Mouse (Mus musculus): Measurements from ENCODE around the gene Cnih1. TPM values are rescaled to one million over a fixed set of nuclear protein-coding genes. Genes with fewer than 3 reads are reported as not detected.

Cnih1 gene
- polyA plus RNA-seq, 1 experiment from 2014 or later: 194 TPM

DNA sequence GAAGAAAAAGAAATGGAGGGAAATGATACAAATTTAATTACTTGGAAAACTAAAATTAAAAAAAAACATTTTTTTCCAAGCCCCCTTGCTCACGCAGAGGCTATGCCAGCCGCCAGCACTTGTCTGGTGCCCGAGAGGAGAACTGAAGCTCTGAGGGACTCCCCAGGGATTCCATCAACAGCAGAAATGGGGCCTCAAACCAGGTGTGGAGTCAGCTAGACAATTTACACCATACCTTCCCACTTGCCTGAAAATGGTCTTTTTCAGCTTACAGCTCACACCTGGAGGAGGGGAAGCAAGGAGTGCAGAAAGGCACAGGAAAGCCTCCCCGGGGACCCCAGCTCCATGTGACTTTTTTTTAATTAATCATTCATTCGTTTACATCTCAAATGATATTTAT lies 3.0 kb downstream of the Cnih1 start:
- no peaks in the 10 kb centered on the region for H3K27me3 ChIP-seq (replicated peaks)
- no peak overlapping the region for H3K27ac ChIP-seq
- H3K9me3 ChIP-seq: no peaks in the 10 kb centered on the region
- WGBS: 87% methylated on average over 5 of the region's 5 CpGs
- H3K4me1 ChIP-seq: peaks cover 14% of the 10 kb centered on the region
- no peak for ATAC-seq (ENCODE audit: low FRiP score, low read depth)
- H3K9ac ChIP-seq: no peak overlapping the region
- no peak overlapping the region for H3K4me2 ChIP-seq (replicated peaks)
- no peak overlapping the region for H3K4me3 ChIP-seq
- H3K36me3 ChIP-seq: peaks cover 24% of the 10 kb centered on the region

- Histone ChIP-seq H3K4me2 (replicated peaks) (no peak overlapping the region), H3K27ac (no peak overlapping the region), H3K27me3 (replicated peaks) (no peaks in the 10 kb centered on the region), H3K4me1 (peaks cover 14% of the 10 kb centered on the region), H3K9ac (no peak overlapping the region), H3K36me3 (peaks cover 42% of the 10 kb centered on the region), H3K9me3 (peaks cover 10% of the 10 kb centered on the region), H3K4me3 (no peak overlapping the region)
- no peak for ATAC-seq (ENCODE audit: low FRiP score, low read depth)
- WGBS: 95% methylated on average over 10 of the region's 10 CpGs
Observed at GRCm38 (mm10) chr14:46783327-46783926, 4.8 kb downstream of the Cnih1 start.

GRCm38 (mm10) chr14:46782187-46782828 lies 5.9 kb downstream of the Cnih1 start:
- peaks cover 52% of the 10 kb centered on the region for H3K36me3 ChIP-seq
- H3K9me3 ChIP-seq: peaks cover 10% of the 10 kb centered on the region
- no peak overlapping the region for H3K27ac ChIP-seq
- H3K4me2 ChIP-seq (replicated peaks): no peak overlapping the region
- H3K4me3 ChIP-seq: no peak overlapping the region
- no peak overlapping the region for H3K9ac ChIP-seq
- no peak for ATAC-seq (ENCODE audit: low FRiP score, low read depth)
- peaks cover 14% of the 10 kb centered on the region for H3K4me1 ChIP-seq
- no peaks in the 10 kb centered on the region for H3K27me3 ChIP-seq (replicated peaks)
- WGBS: 89% methylated on average over 8 of the region's 8 CpGs

GRCm38 (mm10) chr14:46781086-46781485 lies 7.1 kb downstream of the Cnih1 start:
- no peak overlapping the region for H3K9ac ChIP-seq
- H3K27me3 ChIP-seq (replicated peaks): no peaks in the 10 kb centered on the region
- no peak overlapping the region for H3K4me3 ChIP-seq
- peaks cover 63% of the 10 kb centered on the region for H3K36me3 ChIP-seq
- H3K9me3 ChIP-seq: peaks cover 10% of the 10 kb centered on the region
- H3K27ac ChIP-seq: no peak overlapping the region
- ATAC-seq (ENCODE audit: low FRiP score, low read depth): no peak
- H3K4me2 ChIP-seq (replicated peaks): no peak overlapping the region
- WGBS: 97% methylated on average over 7 of the region's 7 CpGs
- peaks cover 4% of the 10 kb centered on the region for H3K4me1 ChIP-seq

DNA sequence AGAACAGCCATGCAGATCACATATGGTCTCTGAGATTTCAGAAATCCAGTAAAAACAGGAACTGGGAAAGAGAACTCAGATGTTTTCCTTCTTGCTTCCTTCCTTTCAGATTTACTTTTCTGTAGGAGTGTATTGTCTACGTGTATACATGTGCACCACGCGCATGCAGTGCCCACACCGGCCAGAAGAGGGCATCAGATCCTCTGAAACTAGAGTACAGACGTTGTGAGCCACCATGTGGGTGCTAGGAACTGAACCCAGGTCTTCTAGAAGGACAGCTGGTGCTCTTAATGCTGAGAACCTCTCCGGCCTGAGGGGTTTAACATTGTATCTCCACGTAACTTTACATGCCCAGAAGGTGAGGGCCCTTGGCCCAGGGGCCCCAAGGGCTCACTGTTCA lies 9.0 kb downstream of the Cnih1 start:
- Histone ChIP-seq H3K9ac (no peak overlapping the region), H3K4me3 (no peak overlapping the region), H3K9me3 (peaks cover 10% of the 10 kb centered on the region), H3K4me2 (replicated peaks) (no peak overlapping the region), H3K27ac (no peak overlapping the region), H3K27me3 (replicated peaks) (no peaks in the 10 kb centered on the region), H3K4me1 (no peaks in the 10 kb centered on the region), H3K36me3 (peaks cover 78% of the 10 kb centered on the region)
- WGBS: 94% methylated on average over 7 of the region's 7 CpGs
- ATAC-seq (ENCODE audit: low FRiP score, low read depth): no peak

DNA sequence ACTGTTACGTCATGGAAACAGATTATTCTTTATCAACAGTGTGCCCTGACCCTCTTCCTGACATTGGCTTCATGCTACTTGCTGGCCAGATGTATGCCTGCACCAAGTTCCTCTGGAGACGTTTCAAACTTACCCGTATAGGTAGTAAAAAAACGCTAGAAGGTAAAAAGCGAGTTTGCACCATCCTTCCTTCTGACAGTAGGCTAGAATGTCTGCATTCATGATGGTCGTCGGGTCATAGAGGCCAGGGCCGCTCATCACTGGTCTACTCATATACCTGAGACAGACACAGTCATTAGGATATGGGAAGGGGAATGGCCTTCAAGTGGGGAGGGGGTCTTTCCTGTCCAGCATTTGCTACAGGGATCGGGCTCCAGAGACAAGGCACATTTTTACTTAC lies 9.5 kb downstream of the Cnih1 start:
- Histone ChIP-seq H3K36me3 (peaks cover 79% of the 10 kb centered on the region), H3K27ac (no peak overlapping the region), H3K4me3 (no peak overlapping the region), H3K27me3 (replicated peaks) (no peaks in the 10 kb centered on the region), H3K9ac (no peak overlapping the region), H3K9me3 (peaks cover 10% of the 10 kb centered on the region), H3K4me1 (no peaks in the 10 kb centered on the region), H3K4me2 (replicated peaks) (no peak overlapping the region)
- WGBS: 97% methylated on average over 9 of the region's 9 CpGs
- ATAC-seq (ENCODE audit: low FRiP score, low read depth): no peak

DNA sequence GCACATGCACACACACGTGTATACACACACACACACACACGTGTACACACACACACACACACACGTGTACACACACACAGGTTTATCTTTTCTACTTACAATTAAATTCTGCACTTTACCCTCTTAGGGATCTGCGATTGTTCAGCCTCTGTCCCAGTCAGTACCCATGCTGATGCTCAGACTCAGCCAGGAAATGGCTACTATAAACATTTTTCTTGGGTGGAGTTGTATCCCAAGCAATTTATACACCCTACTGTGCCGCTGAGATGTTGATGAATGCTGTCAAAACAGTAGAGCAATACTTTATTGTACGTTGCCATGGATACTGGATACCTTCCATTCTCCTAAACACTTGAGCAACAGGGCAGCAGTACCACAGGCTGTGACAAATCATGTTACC lies 18.2 kb downstream of the Cnih1 start:
- H3K27ac ChIP-seq: no peak overlapping the region
- no peaks in the 10 kb centered on the region for H3K27me3 ChIP-seq (replicated peaks)
- H3K4me1 ChIP-seq: no peaks in the 10 kb centered on the region
- WGBS: 89% methylated on average over 6 of the region's 6 CpGs
- no peak overlapping the region for H3K4me2 ChIP-seq (replicated peaks)
- no peak overlapping the region for H3K4me3 ChIP-seq
- no peak overlapping the region for H3K9ac ChIP-seq
- no peaks in the 10 kb centered on the region for H3K9me3 ChIP-seq
- no peak for ATAC-seq (ENCODE audit: low FRiP score, low read depth)
- H3K36me3 ChIP-seq: peaks cover 62% of the 10 kb centered on the region

GRCm38 (mm10) chr14:46767116-46767515 lies 21.1 kb downstream of the Cnih1 start:
- Histone ChIP-seq H3K9ac (no peak overlapping the region), H3K9me3 (no peaks in the 10 kb centered on the region), H3K36me3 (peaks cover 39% of the 10 kb centered on the region), H3K4me2 (replicated peaks) (no peak overlapping the region), H3K27me3 (replicated peaks) (no peaks in the 10 kb centered on the region), H3K4me1 (no peaks in the 10 kb centered on the region), H3K27ac (no peak overlapping the region), H3K4me3 (no peak overlapping the region)
- WGBS: 87% methylated on average over 12 of the region's 12 CpGs
- ATAC-seq (ENCODE audit: low FRiP score, low read depth): no peak

GRCm38 (mm10) chr14:46761186-46761585 lies 27.0 kb downstream of the Cnih1 start:
- peak overlapping the region; percentile 77 for H3K4me3 ChIP-seq
- peaks cover 11% of the 10 kb centered on the region; the same call in 1 of the 2 replicates for H3K4me1 ChIP-seq
- H3K9ac ChIP-seq: peak overlapping the region; percentile 62
- no peaks in the 10 kb centered on the region for H3K27me3 ChIP-seq (replicated peaks)
- no peaks in the 10 kb centered on the region for H3K9me3 ChIP-seq
- H3K36me3 ChIP-seq: no peaks in the 10 kb centered on the region
- peak overlapping the region; percentile 78 for H3K4me2 ChIP-seq (replicated peaks)
- no peak for ATAC-seq (ENCODE audit: low FRiP score, low read depth)
- no peak overlapping the region for H3K27ac ChIP-seq
- WGBS: 50% methylated on average over 6 of the region's 6 CpGs

DNA sequence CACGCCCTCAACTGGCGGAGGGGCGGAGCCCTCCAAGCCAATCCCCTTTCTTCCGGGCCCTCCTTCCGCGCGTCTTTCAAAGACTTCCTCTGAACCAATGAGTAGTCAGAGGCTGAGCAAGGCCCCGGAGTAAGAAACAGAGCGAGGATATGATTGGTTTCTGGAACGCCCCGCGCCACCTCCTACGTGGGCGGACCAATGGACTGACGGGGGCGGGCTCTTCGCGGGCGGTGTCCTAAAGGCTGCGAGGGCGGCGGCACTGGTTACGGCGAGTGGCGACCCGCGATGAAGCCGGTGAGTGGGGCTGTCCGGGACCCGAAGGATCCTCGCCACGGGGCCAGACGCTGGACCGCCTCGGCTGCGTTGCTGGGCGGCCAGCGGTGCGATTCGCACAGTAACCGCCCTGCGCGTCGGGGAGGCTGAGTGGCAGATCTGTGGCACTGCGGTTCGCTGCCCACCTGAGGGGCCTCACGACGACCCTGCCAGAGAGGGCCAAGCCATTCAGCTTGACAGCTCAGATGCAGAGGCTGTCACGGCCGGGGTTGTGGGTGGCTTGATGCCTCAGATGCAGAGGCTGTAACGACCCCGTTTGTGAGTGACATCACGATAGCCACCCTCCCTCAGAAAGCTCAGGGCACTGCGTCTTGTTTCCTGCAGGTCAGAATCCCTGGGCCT lies 27.7 kb downstream of the Cnih1 start, which contains the start of gene Cdkn3:
Gene Cdkn3 (plus strand): TSS at position 187 of the 675 bp plus-strand sequence.
- Histone ChIP-seq H3K27ac (no peak within 1 kb of the TSS), H3K9me3 (no peaks in the 10 kb centered on the region), H3K4me2 (replicated peaks) (peak within 1 kb of the TSS; percentile 78), H3K9ac (peak within 1 kb of the TSS; percentile 62), H3K4me3 (peak within 1 kb of the TSS; percentile 77), H3K27me3 (replicated peaks) (no peaks in the 10 kb centered on the region), H3K36me3 (no peaks in the 10 kb centered on the region), H3K4me1 (peaks cover 11% of the 10 kb centered on the region; the same call in 1 of the 2 replicates)
- under 1% methylated on average over 54 of the region's 54 CpGs for WGBS
- peak; percentile 100 for ATAC-seq (ENCODE audit: low FRiP score, low read depth)

DNA sequence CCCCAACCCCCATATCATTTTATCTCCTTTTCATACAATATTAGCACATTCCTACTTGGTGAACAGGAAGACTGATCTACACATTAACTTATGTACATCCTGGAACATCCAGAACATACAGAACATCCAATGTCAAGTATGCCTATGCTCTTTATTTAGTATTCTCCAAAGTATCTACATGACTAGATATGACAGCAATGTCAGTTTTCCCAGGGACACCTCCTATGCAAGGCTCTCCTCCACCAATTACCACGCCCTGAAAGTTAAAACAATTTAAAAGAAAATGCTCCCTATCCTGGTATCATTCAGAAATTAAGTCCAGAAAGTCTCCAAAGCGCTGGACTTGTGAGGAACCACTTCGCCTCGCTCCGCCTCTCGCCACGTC lies 28.2 kb downstream of the Cnih1 start:
- peak; percentile 58 for ATAC-seq (ENCODE audit: low FRiP score, low read depth)
- Histone ChIP-seq H3K9me3 (no peaks in the 10 kb centered on the region), H3K4me1 (peaks cover 11% of the 10 kb centered on the region; the same call in 1 of the 2 replicates), H3K27ac (no peak overlapping the region), H3K27me3 (replicated peaks) (no peaks in the 10 kb centered on the region), H3K36me3 (no peaks in the 10 kb centered on the region), H3K9ac (no peak overlapping the region), H3K4me3 (peak overlapping the region; percentile 77), H3K4me2 (replicated peaks) (peak overlapping the region; percentile 78)
- 2% methylated on average over 7 of the region's 7 CpGs for whole genome bisulfite sequencing

DNA sequence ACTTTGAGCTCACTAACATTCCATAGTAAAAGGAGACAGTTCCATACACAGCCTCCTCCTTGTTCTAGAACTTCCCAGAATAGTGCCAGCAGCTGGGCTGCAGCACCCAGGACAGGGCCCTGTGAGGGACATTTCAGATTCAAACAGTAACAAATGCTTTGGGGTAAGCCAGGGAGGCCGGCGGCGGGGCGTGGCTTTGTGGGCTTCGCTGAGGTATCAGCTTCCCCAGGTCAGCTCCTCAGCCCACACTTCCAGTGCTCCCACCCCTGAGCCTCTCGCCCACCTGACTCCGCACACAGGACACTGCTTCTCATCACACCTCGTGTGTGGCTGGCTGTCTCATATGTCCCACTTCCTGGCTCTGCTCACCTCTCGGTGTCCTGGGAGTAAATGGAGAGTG lies 30.5 kb downstream of the Cnih1 start:
- Histone ChIP-seq H3K36me3 (no peaks in the 10 kb centered on the region), H3K9me3 (no peaks in the 10 kb centered on the region), H3K4me2 (replicated peaks) (no peak overlapping the region), H3K9ac (no peak overlapping the region), H3K27ac (no peak overlapping the region), H3K27me3 (replicated peaks) (no peaks in the 10 kb centered on the region), H3K4me3 (no peak overlapping the region), H3K4me1 (peaks cover 11% of the 10 kb centered on the region; the same call in 1 of the 2 replicates)
- no peak for ATAC-seq (ENCODE audit: low FRiP score, low read depth)
- 60% methylated on average over 9 of the region's 9 CpGs for WGBS
